Mouse (Mus musculus): Measurements from ENCODE around the gene Nkx2-3.

Gene Nkx2-3

GRCm38 (mm10) chr19:43605666-43606551 is 6.2 kb upstream of the Nkx2-3 start:
- no peak for DNase-seq

GRCm38 (mm10) chr19:43606552-43607530 is 5.3 kb upstream of the Nkx2-3 start:
- no peak for DNase-seq

- no peak for DNase-seq
Observed at GRCm38 (mm10) chr19:43607842-43608680, 4.1 kb upstream of the Nkx2-3 start.

GRCm38 (mm10) chr19:43608711-43609457 is 3.2 kb upstream of the Nkx2-3 start:
- DNase-seq: no peak

- DNase-seq: no peak
Observed at GRCm38 (mm10) chr19:43609458-43610330, 2.4 kb upstream of the Nkx2-3 start.

- DNase-seq: peak in 1 of 2 experiments; percentile 41
Observed at GRCm38 (mm10) chr19:43610341-43610848, 1.7 kb upstream of the Nkx2-3 start.

- peak in 1 of 2 experiments; percentile 6 for DNase-seq
Observed at GRCm38 (mm10) chr19:43611110-43611509, 1.0 kb upstream of the Nkx2-3 start.

- DNase-seq: peak in 1 of 2 experiments; percentile 10
Observed at GRCm38 (mm10) chr19:43611561-43611960, 564 bp upstream of the Nkx2-3 start.

- DNase-seq: peak in 1 of 2 experiments; percentile 40
Observed at GRCm38 (mm10) chr19:43612501-43612971, 411 bp downstream of the Nkx2-3 start.

GRCm38 (mm10) chr19:43613293-43614130 is 1.4 kb downstream of the Nkx2-3 start:
- DNase-seq: peak in 1 of 2 experiments; percentile 24

- peak; percentile 48 to 62 for DNase-seq
Observed at GRCm38 (mm10) chr19:43614341-43615073, 2.4 kb downstream of the Nkx2-3 start.

GRCm38 (mm10) chr19:43615074-43615445 is 2.9 kb downstream of the Nkx2-3 start:
- DNase-seq: peak; percentile 30 to 50

GRCm38 (mm10) chr19:43615571-43616414 is 3.7 kb downstream of the Nkx2-3 start:
- DNase-seq: peak in 1 of 2 experiments; percentile 35

- peak; percentile 39 to 51 for DNase-seq
Observed at GRCm38 (mm10) chr19:43616415-43616861, 4.3 kb downstream of the Nkx2-3 start.

- peak in 1 of 2 experiments; percentile 16 for DNase-seq
Observed at GRCm38 (mm10) chr19:43616889-43617288, 4.8 kb downstream of the Nkx2-3 start.

GRCm38 (mm10) chr19:43617761-43618349 is 5.7 kb downstream of the Nkx2-3 start:
- no peak for DNase-seq

GRCm38 (mm10) chr19:43618505-43619030 is 6.4 kb downstream of the Nkx2-3 start:
- no peak for DNase-seq

Measured in kidney, postnatal 4 days (tissue).